Mouse (Mus musculus): Measurements from ENCODE around the gene Prlhr. TPM values are rescaled to one million over a fixed set of nuclear protein-coding genes. Genes with fewer than 3 reads are reported as not detected.

Prlhr gene
- 0.13 TPM in 1 of 2 replicates, not detected in the other for polyA plus RNA-seq (2016; fragmentation: Nextera tagmentation; extraction: Ambion mirVana)

- peak within 1 kb of the TSS; percentile 37 for H3K4me3 ChIP-seq (replicated peaks)
- peaks cover 28% of the 10 kb centered on the region for H3K4me1 ChIP-seq
- H3K9ac ChIP-seq: no peak within 1 kb of the TSS
- H3K9me3 ChIP-seq: no peaks in the 10 kb centered on the region
- H3K27me3 ChIP-seq: peaks cover 59% of the 10 kb centered on the region
- no peaks in the 10 kb centered on the region for H3K36me3 ChIP-seq (replicated peaks)
- H3K27ac ChIP-seq: no peak within 1 kb of the TSS
- 2% methylated on average over 17 of the region's 17 CpGs for WGBS
- no peak for ATAC-seq (ENCODE audit: low FRiP score)
- peak within 1 kb of the TSS; percentile 67 for H3K4me2 ChIP-seq
Measured at GRCm38 (mm10) chr19:60468254-60468762, at the start of gene Prlhr. Gene Prlhr (minus strand): TSS chr19:60468304.

DNA sequence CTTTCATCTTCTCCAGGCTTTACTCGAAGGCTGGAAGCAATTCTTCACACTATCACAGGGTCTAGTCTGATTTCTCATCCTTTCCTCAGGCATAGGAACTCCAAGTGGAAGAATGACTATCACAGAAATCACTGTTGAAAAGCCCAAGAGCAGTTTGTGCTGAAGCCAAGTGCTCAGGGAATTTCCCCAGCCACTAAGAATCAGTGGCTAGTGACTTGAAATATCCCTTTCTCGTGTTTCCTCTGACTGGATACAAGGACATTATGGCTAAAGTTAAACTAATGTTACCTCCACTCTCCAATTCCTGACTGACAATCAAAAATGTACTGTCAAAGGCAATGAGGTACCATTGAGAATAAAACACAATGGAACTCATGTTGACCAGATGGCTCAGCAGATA, 47.0 kb upstream of the Prlhr start:
- Histone ChIP-seq H3K4me2 (no peak overlapping the region), H3K9ac (no peak overlapping the region), H3K4me1 (peaks cover 6% of the 10 kb centered on the region; the same call in 1 of the 2 replicates), H3K4me3 (replicated peaks) (no peak overlapping the region), H3K9me3 (no peaks in the 10 kb centered on the region), H3K27ac (no peak overlapping the region), H3K36me3 (replicated peaks) (no peaks in the 10 kb centered on the region), H3K27me3 (peaks cover 8% of the 10 kb centered on the region)
- 72% methylated on average over 2 of the region's 2 CpGs for WGBS
- ATAC-seq (ENCODE audit: low FRiP score): no peak

DNA sequence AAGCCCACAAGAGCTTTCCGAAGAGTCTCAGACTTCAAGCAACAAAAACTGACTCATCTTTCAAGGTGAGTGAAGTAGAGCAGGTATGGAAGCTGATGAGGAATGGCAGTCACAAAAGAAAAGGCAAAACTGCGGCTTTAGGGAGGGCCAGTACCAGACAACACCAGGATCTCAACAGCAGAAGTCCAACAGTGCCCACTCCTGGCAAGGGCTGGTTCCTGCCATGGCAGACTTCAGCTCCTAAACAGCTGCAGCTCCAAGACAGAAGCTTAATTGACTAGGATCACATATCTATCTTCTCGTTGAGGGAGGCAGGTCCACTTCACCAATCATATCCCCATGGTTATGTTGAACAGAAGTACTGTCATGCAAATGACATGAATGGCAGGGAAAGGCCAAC, 45.3 kb upstream of the Prlhr start:
- Histone ChIP-seq H3K27ac (no peak overlapping the region), H3K36me3 (replicated peaks) (no peaks in the 10 kb centered on the region), H3K4me1 (peaks cover 13% of the 10 kb centered on the region; the same call in 1 of the 2 replicates), H3K4me3 (replicated peaks) (no peak overlapping the region), H3K27me3 (peaks cover 8% of the 10 kb centered on the region), H3K4me2 (no peak overlapping the region), H3K9ac (no peak overlapping the region), H3K9me3 (no peaks in the 10 kb centered on the region)
- 39% methylated on average over 3 of the region's 3 CpGs for WGBS
- ATAC-seq (ENCODE audit: low FRiP score): no peak

- Histone ChIP-seq H3K4me3 (replicated peaks) (no peak overlapping the region), H3K4me2 (no peak overlapping the region), H3K27me3 (0 out of 2 replicates have a peak, but pooled peaks cover 8% of the 10 kb centered on the region), H3K9ac (no peak overlapping the region), H3K27ac (no peak overlapping the region), H3K9me3 (no peaks in the 10 kb centered on the region), H3K36me3 (replicated peaks) (no peaks in the 10 kb centered on the region), H3K4me1 (no peaks in the 10 kb centered on the region)
- ATAC-seq (ENCODE audit: low FRiP score): no peak
Measured at GRCm38 (mm10) chr19:60500209-60500608, 32.1 kb upstream of the Prlhr start.

DNA sequence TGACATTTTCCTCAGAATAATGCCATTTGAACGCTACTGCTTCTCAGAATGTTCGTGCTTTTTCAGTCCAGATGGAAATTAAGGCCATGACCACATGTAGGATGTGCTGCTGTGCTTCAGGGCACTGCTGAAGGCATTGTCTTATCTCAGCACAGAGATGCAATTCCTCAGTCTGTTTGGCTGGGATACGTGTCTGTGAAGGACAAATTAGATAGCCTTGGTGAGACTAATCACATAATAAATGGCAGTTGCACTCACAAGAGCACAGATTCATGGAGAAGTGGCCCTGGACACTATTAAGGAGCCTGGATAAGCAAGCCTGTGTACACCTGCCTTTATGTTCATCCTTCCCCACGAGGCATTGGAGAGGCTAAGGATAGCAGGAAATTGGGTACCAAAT, 29.1 kb upstream of the Prlhr start:
- no peaks in the 10 kb centered on the region for H3K4me1 ChIP-seq
- no peak overlapping the region for H3K4me3 ChIP-seq (replicated peaks)
- no peaks in the 10 kb centered on the region for H3K9me3 ChIP-seq
- no peak overlapping the region for H3K27ac ChIP-seq
- H3K36me3 ChIP-seq (replicated peaks): no peaks in the 10 kb centered on the region
- no peak overlapping the region for H3K4me2 ChIP-seq
- no peak for ATAC-seq (ENCODE audit: low FRiP score)
- H3K9ac ChIP-seq: no peak overlapping the region
- 78% methylated on average over 4 of the region's 4 CpGs for WGBS
- H3K27me3 ChIP-seq: 0 out of 2 replicates have a peak, but pooled peaks cover 5% of the 10 kb centered on the region

GRCm38 (mm10) chr19:60495772-60496171, 27.7 kb upstream of the Prlhr start:
- ATAC-seq (ENCODE audit: low FRiP score): no peak
- no peak overlapping the region for H3K4me3 ChIP-seq (replicated peaks)

GRCm38 (mm10) chr19:60489566-60489965, 21.5 kb upstream of the Prlhr start:
- H3K9me3 ChIP-seq: no peaks in the 10 kb centered on the region
- H3K4me1 ChIP-seq: no peaks in the 10 kb centered on the region
- no peaks in the 10 kb centered on the region for H3K27me3 ChIP-seq
- no peak overlapping the region for H3K4me2 ChIP-seq
- no peak for ATAC-seq (ENCODE audit: low FRiP score)
- H3K36me3 ChIP-seq (replicated peaks): no peaks in the 10 kb centered on the region
- 94% methylated on average over 1 of the region's 1 CpGs for WGBS
- H3K4me3 ChIP-seq (replicated peaks): no peak overlapping the region
- no peak overlapping the region for H3K27ac ChIP-seq
- no peak overlapping the region for H3K9ac ChIP-seq

More at GRCm38 (mm10) chr19:60495772-60496171, 27.7 kb upstream of the Prlhr start:
- H3K36me3 ChIP-seq (replicated peaks): no peaks in the 10 kb centered on the region
- 0 out of 2 replicates have a peak, but pooled peaks cover 5% of the 10 kb centered on the region for H3K27me3 ChIP-seq
- H3K27ac ChIP-seq: no peak overlapping the region
- no peaks in the 10 kb centered on the region for H3K9me3 ChIP-seq
- H3K4me1 ChIP-seq: no peaks in the 10 kb centered on the region
- 69% methylated on average over 3 of the region's 3 CpGs for WGBS
- no peak overlapping the region for H3K9ac ChIP-seq
- H3K4me2 ChIP-seq: no peak overlapping the region

- Histone ChIP-seq H3K36me3 (replicated peaks) (no peaks in the 10 kb centered on the region), H3K4me1 (no peaks in the 10 kb centered on the region), H3K4me2 (no peak overlapping the region), H3K27me3 (no peaks in the 10 kb centered on the region), H3K27ac (no peak overlapping the region), H3K9me3 (no peaks in the 10 kb centered on the region), H3K9ac (no peak overlapping the region), H3K4me3 (replicated peaks) (no peak overlapping the region)
- no peak for ATAC-seq (ENCODE audit: low FRiP score)
Measured at GRCm38 (mm10) chr19:60485261-60485660, 17.2 kb upstream of the Prlhr start.

- H3K9me3 ChIP-seq: no peaks in the 10 kb centered on the region
- WGBS: 37% methylated on average over 1 of the region's 1 CpGs
- H3K27ac ChIP-seq: no peak overlapping the region
- no peaks in the 10 kb centered on the region for H3K27me3 ChIP-seq
- H3K36me3 ChIP-seq (replicated peaks): no peaks in the 10 kb centered on the region
- no peaks in the 10 kb centered on the region for H3K4me1 ChIP-seq
- ATAC-seq (ENCODE audit: low FRiP score): no peak
- no peak overlapping the region for H3K9ac ChIP-seq
- no peak overlapping the region for H3K4me2 ChIP-seq
- H3K4me3 ChIP-seq (replicated peaks): no peak overlapping the region
Measured at GRCm38 (mm10) chr19:60478859-60479258, 10.8 kb upstream of the Prlhr start.

DNA sequence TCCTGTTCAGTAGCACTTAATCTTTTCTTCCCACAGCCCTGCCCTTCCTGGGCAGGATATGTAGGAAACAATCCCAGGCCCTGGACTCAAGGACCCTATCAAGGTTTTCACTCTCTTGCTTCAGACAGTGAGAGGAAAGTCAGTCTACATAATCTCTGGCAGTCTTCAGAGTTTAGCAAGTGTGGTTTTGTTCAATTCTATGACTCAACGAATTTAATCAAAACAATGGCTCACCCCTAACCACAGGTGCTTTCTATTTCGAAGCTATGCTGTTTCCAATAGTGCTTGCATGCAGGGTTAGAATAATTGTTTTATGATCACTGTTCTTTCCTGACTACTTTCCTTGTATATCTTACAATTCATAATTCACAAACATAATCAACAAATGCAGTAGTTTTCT, 9.7 kb upstream of the Prlhr start:
- WGBS: 51% methylated on average over 2 of the region's 2 CpGs
- H3K9ac ChIP-seq: no peak overlapping the region
- no peaks in the 10 kb centered on the region for H3K27me3 ChIP-seq
- ATAC-seq (ENCODE audit: low FRiP score): no peak
- no peaks in the 10 kb centered on the region for H3K9me3 ChIP-seq
- no peak overlapping the region for H3K4me3 ChIP-seq (replicated peaks)
- no peak overlapping the region for H3K4me2 ChIP-seq
- H3K36me3 ChIP-seq (replicated peaks): no peaks in the 10 kb centered on the region
- H3K27ac ChIP-seq: no peak overlapping the region
- no peaks in the 10 kb centered on the region for H3K4me1 ChIP-seq

DNA sequence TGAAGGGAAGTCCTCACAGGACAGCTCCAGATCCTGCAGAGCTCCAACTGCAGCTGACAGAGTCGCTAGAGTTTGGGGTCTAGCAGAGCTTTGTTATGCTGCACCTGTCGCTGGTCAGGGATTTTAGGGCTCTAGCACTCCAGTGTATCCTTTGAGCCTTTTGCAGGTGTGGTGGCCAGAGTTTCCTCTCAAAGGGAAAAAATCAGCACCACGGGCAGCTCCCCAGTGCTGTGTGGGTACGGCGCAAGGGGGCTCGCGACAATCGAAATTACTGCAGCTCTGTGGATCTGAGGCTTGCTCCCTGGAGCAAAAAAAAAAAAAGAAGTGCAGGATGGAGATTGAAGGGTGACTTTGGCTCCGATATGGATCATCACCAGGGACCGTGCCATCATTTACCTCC, 742 bp upstream of the Prlhr start:
- no peak overlapping the region for H3K9ac ChIP-seq
- WGBS: 2% methylated on average over 10 of the region's 10 CpGs
- H3K27me3 ChIP-seq: peaks cover 59% of the 10 kb centered on the region
- no peak for ATAC-seq (ENCODE audit: low FRiP score)
- peak overlapping the region; percentile 67; the same call in 1 of the 2 replicates for H3K4me2 ChIP-seq
- H3K36me3 ChIP-seq (replicated peaks): no peaks in the 10 kb centered on the region
- H3K4me1 ChIP-seq: peaks cover 23% of the 10 kb centered on the region
- H3K9me3 ChIP-seq: no peaks in the 10 kb centered on the region
- no peak overlapping the region for H3K27ac ChIP-seq
- 0 out of 2 replicates have a peak overlapping the region, but pooled peaks have one; percentile 11 for H3K4me3 ChIP-seq (replicated peaks)

GRCm38 (mm10) chr19:60467588-60468007, 506 bp downstream of the Prlhr start:
- H3K27me3 ChIP-seq: peaks cover 61% of the 10 kb centered on the region
- H3K4me1 ChIP-seq: peaks cover 28% of the 10 kb centered on the region
- H3K9me3 ChIP-seq: no peaks in the 10 kb centered on the region
- H3K4me2 ChIP-seq: peak overlapping the region; percentile 67
- no peaks in the 10 kb centered on the region for H3K36me3 ChIP-seq (replicated peaks)
- H3K9ac ChIP-seq: no peak overlapping the region
- ATAC-seq (ENCODE audit: low FRiP score): peak; percentile 2; the same call in 1 of the 2 replicates
- H3K4me3 ChIP-seq (replicated peaks): peak overlapping the region; percentile 37
- 12% methylated on average over 31 of the region's 31 CpGs for WGBS
- no peak overlapping the region for H3K27ac ChIP-seq

DNA sequence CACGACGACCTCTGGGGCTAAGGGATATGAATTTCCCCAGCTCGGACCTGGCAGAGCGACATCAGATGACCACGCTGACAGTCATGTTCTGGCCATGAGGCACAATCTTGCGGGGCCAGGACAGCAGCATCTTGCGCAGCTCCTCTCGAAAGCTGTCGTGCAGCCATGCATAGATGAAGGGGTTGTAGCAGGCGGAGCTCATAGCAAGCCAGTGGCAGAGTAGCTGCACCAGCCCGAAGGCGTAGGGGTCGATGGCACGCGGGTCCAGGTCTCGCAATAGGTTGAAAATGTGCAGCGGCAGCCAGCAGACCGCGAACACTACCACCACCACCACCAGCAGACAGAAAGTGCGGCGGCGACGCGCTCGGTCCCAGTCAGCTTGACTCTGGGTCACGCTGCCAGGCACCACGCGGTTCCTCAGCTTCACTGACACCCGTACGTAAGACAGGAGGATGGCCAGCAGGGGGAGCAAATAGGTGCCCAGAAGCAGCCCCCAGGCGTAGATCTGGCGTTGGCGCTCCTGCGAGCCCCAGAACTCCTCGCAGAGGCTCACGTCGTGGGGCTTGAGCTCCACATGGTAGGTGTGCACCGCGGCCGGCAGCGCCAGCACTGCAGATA, 1.0 kb downstream of the Prlhr start:
- no peaks in the 10 kb centered on the region for H3K9me3 ChIP-seq
- H3K27me3 ChIP-seq: peaks cover 62% of the 10 kb centered on the region
- peak; percentile 88 for ATAC-seq (ENCODE audit: low FRiP score)
- peak overlapping the region; percentile 37 for H3K4me3 ChIP-seq (replicated peaks)
- peaks cover 28% of the 10 kb centered on the region for H3K4me1 ChIP-seq
- WGBS: 1% methylated on average over 41 of the region's 41 CpGs
- no peak overlapping the region for H3K27ac ChIP-seq
- peak overlapping the region; percentile 67 for H3K4me2 ChIP-seq
- H3K9ac ChIP-seq: no peak overlapping the region
- H3K36me3 ChIP-seq (replicated peaks): no peaks in the 10 kb centered on the region
